Mouse (Mus musculus): ENCODE results near the gene Sdk1. TPM values are rescaled to one million over a fixed set of nuclear protein-coding genes. Genes with fewer than 3 reads are reported as not detected.
A peak's percentile ranks its signal among the peaks of the same experiment; 100 is the strongest.
"Not testable (repeated sequence)": the region's sequence is repeated elsewhere in the genome, so short reads cannot be mapped to it uniquely, and the experiment has no call there.

The Sdk1 gene
- total RNA-seq, 4 experiments from 2014 or later = 3.7 to 8.1 (median 5.6) TPM

GRCm38 (mm10) chr5:141633271-141633670 is 392.0 kb downstream of the Sdk1 start:
- DNase-seq (ENCODE audit: low spot score in 2 of 2) = no peak

- no peak for DNase-seq (ENCODE audit: low spot score in 2 of 2)
Observed at GRCm38 (mm10) chr5:141636406-141636805, 395.1 kb downstream of the Sdk1 start.

DNA sequence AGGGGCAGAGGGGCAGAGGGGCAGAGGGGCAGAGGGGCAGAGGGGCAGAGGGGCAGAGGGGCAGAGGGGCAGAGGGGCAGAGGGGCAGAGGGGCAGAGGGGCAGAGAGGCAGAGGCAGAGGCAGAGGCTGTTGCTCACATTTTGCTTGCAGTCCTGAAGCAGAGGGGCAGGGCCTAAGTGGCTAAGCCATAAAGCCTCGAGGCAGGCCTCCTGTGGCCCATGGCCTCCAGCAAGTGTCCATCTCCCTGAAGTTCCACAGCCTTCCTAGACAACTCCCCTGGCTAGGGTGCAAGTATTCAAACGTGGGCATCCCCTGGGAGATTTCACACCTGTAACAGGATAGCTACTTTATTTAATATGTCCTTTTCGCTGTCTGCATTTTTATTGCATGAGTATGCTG is 395.8 kb downstream of the Sdk1 start:
- DNase-seq (ENCODE audit: low spot score in 2 of 2) = not testable (repeated sequence)

GRCm38 (mm10) chr5:141645671-141646070 is 404.4 kb downstream of the Sdk1 start:
- DNase-seq (ENCODE audit: low spot score in 2 of 2) = no peak

DNA sequence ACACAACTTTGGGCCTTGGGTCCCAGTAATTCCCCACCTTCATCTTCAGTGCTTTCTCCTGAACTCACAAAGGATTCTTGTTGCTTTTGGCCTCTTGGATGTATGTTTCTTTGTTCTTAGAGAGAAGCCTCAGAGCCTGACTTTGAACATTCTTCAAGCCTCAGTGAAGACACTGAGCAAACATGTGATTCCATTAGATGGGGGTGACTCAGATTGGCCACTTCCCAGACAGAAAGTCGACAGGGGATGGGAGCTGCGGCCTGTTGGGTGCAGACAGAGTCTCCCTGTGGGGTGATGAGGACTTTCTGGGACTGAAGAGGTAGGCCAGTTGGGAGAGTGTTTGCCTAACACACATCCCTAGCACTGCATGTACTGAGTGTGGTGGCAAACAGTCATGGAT is 405.3 kb downstream of the Sdk1 start:
- DNase-seq (ENCODE audit: low spot score in 2 of 2) = no peak

DNA sequence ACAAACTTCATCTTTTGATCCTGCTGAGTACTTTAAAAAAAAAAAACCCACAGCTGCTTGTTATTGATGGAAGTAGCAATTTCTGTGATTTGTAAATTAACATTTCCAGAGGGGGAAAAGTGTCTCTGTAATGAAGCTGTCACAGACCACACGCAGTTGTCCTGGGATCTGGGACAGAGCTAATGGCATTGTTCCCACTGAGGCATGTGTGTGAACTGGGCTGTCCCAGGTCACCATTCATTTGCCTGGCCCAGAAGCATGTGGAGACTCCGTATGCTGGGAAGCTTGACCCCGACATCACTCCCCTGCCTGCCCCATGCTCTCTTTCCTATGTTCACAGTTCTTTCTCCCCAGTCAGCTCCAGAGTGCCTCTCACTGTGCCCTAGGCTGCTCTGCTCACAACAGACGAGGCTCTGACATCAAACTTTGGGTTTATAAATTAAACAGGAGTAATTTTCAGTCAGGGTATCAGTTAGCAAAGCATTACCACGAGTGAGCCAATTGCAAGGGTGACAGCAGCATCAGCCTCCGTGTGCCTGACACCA is 408.6 kb downstream of the Sdk1 start:
- DNase-seq (ENCODE audit: low spot score in 2 of 2) = no peak

DNA sequence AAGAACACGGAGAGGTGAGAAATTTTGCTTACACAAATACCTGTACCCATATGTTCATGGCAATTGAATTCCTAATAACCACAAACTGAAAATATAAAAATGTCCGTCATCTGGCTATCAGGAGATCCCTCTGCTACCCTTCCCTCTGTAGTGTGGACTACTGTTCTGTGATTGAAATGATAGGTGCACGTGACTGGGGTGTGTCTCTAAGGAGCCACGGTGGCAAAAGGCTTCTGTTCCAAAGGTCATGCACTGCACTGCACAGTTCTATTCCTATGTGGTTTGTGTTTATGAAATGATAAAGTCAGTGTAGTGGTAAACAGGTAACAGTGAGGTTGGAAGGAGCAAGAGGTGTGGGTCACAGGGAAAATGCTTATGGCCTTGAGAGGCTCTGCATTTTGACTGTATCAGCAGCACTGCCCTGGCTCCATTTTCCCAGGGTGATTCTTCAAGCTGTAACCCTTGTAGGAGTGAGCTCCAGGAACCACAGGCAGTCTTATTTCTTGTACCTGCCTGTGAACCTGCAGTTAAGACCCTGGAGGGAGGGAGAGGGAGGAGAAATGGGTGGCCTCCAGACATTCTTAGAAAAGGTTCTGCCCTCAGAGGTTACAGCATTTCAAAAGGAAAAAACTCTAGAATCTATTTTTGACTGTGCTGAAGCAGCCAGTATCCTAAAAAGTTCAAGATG is 410.5 kb downstream of the Sdk1 start:
- DNase-seq (ENCODE audit: low spot score in 2 of 2) = no peak

DNA sequence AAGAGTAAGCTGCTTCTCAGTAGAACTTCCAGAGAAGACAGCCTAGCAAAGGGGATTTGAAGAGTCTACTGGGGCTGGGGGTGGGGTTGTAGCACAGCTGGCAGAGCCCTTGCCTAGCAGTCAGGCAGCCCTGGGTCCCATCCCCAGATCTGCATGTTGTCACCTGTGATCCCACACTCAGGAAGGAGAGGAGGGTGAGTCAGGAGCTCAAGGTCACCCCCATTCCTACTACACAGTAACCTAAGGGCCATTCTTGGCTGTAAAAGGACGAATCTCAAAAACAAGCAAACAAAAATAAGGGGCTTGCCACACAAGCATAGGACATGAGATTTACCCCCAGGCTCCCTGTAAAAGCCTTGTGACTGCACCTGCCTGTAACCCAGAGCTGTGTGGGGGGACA is 435.1 kb downstream of the Sdk1 start:
- DNase-seq (ENCODE audit: low spot score in 2 of 2) = no peak

DNA sequence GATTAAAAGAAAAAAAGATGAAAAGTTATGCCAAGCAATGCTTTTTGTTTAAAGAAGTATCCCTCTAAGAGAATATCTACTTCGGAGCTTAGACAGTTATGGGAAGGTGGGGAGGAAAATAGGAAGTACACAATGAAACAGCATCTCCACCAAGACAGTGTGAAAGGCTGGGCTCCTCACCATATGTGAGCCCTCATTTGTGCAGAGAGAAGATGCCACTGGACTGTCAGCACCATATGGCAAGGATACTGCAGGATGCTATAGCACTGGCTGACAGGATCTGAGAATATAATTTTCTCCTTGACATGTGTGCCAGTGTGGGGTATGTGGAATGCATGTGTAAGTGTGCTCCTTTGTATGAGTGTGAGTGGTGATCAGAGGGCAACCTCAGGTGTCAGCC is 435.7 kb downstream of the Sdk1 start:
- DNase-seq (ENCODE audit: low spot score in 2 of 2) = no peak

DNA sequence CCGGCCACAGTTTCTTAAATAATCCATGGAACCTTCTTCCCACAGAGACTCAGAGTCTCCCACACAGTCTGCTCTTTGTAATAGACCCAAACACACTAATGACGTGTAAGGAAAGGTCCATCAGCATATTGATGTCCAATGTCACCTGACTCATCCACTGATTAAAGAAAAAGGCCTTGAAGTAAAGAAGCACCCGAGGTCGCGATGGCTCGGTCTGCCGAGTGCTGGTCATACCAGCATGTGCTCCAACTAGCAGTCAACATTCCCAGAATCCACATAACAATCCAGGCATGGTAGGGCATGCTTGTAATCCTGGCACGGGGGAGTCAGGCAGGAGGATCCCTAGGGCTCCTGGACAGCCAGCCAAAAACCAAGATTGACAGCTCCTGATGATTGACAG is 436.6 kb downstream of the Sdk1 start:
- no peak for DNase-seq (ENCODE audit: low spot score in 2 of 2)

- no peak for DNase-seq (ENCODE audit: low spot score in 2 of 2)
Observed at GRCm38 (mm10) chr5:141686876-141687420, 445.7 kb downstream of the Sdk1 start.

GRCm38 (mm10) chr5:141689442-141690105 is 448.3 kb downstream of the Sdk1 start:
- DNase-seq (ENCODE audit: low spot score in 2 of 2) = no peak

GRCm38 (mm10) chr5:141691482-141691975 is 450.2 kb downstream of the Sdk1 start:
- DNase-seq (ENCODE audit: low spot score in 2 of 2) = no peak

DNA sequence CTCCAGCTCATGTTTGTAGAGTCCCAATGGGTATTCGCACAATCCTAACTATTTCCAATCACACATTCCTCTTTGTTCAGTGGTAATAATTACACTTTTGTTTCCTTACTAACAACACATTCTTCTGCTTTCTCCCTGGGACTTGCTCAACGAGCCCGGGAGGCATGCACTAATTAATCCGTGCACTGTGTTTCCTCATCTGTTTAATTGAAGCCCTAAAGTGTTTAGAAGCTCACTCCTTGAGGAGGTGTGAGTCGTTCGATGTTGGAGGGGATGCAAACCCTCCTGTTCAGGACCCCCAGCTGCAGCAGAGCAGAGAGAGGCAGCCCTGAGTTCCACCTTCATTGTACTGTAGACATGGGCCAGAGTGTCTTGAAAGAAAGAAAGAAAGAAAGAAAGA is 452.4 kb downstream of the Sdk1 start:
- no peak for DNase-seq (ENCODE audit: low spot score in 2 of 2)

DNA sequence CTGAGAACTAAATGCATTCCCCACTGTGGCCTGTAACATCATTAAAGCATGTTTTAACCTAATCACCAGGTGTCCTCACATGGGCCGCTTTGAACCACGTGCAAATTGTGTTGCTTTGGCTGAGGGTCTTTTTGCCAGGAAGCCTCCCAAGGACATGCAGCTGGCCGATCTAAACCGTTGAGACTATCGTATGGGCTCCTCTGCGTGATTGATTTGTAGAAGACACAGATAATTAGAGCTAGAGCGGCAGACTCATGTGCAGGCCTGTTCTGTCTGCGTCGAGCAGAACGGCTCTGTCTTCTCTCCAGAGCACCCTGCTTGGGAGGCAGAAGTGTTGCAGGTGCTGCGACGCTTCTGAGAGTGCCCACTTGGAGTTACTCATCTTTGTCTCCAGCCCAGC is 453.6 kb downstream of the Sdk1 start:
- no peak for DNase-seq (ENCODE audit: low spot score in 2 of 2)

DNA sequence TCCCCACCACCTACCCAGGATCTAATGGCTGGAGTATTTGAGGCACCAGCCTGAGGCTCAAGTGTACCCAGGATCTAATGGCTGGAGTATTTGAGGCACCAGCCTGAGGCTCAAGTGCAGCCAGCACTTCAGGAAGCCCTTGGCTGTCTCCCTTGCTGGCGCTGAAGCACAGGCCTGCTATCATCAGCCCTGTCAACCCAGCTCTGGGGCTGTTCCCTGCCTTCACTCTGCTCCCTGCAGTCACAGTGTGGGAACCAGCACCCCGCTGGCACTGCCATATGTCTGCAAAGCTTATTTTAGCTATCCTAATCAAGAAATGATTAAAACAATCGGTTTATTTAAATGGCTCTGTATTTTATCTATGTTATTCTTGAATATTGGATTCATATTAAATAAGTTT is 457.1 kb downstream of the Sdk1 start:
- DNase-seq (ENCODE audit: low spot score in 2 of 2) = peak; percentile 8 to 33

- no peak for DNase-seq (ENCODE audit: low spot score in 2 of 2)
Observed at GRCm38 (mm10) chr5:141720751-141721150, 479.5 kb downstream of the Sdk1 start.

DNA sequence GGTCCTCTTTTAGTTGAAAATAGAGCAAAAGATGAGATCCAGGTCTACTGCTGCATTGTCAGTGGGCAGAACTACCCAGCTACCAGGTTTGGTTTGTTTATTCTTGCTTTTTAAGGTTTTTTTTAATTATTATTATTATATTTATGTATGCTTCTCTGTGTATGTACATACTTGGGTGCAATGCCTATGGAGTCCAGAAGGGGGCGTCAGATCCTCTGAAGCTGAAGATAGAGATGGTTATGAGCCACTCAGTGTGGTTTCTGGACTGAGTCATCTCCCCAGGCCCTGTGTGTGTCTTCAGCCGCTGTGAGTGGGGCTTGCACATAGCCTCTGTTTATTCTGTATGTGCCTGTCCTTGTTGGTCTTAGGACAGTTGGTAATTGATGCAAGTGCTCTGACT is 486.7 kb downstream of the Sdk1 start:
- no peak for DNase-seq (ENCODE audit: low spot score in 2 of 2)

- no peak for DNase-seq (ENCODE audit: low spot score in 2 of 2)
Observed at GRCm38 (mm10) chr5:141730006-141730405, 488.7 kb downstream of the Sdk1 start.

GRCm38 (mm10) chr5:141738725-141739124 is 497.4 kb downstream of the Sdk1 start:
- DNase-seq (ENCODE audit: low spot score in 2 of 2) = no peak

DNA sequence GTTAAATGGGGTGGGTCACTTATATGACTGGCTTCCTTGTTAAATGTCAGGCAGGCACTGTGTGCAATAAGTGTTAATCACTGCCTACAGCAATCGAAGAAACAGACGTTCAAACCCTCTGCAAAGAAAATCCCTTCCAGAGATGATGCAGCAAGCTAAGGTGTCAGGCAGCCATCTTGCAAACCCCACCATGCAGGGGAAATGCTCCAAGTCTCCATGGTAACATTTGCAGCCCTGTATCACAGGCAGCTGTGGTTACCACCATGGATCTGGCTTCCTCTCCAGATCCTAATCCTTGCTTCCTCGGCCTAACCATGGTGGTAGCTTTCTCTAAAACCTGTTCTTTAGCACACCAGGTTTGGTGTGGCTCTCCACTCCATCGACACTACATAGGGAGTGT is 507.5 kb downstream of the Sdk1 start:
- no peak for DNase-seq (ENCODE audit: low spot score in 2 of 2)

DNA sequence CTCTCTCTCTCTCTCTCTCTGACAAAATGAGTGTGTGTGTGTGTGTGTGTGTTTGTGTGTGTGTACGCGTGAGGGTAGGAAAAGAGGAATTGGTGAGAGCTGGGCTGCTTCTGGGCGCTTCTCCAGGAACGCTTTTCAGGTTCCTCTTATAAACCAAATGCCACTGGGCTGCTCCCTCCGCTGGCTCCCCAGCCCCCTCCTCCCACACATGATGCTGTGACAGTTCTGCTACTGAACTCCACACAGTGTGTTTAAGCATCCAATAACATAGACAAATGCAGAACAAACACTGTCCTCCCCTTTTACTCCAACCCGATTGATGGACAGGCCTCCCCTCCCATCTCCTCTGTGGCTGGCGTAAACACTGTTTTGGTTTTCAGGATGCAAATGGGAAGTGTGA is 513.0 kb downstream of the Sdk1 start:
- peak; percentile 13 to 19 for DNase-seq (ENCODE audit: low spot score in 2 of 2)

DNA sequence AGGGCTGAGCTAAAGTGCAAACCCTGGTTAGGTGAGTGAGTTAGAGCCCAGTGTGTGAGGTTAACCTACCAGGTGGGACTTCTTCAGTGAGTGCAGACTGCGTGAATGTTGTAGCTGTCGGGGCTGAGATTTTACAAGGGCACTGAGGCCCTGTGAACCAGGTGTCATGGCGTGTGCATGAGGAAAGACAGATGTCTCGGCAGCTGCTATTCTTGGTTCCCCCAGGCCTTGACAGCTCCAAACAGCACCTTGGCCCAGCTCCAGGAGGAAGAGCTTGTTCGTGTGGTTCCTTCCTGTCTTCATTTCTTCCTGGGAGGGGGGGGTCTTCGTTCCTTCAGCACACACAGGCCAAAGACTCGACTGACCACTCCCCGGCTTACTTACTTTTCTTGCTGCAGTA is 517.6 kb downstream of the Sdk1 start:
- no peak for DNase-seq (ENCODE audit: low spot score in 2 of 2)

Measured in layer of hippocampus, adult 8-10 months (tissue).